Mouse (Mus musculus) intestine, embryonic 14.5 days (tissue): ENCODE data around the gene Lipt1. TPM values are rescaled to one million over a fixed set of nuclear protein-coding genes. Genes with fewer than 3 reads are reported as not detected.

ENCODE experiments used
- ATAC-seq: fragments of 200-750 bp; cut with Nextera tagmentation; replicated peaks from 2 replicates; pipeline ENCODE4 v1.8.0; 2017; ENCODE audit warnings: low read depth, moderate number of reproducible peaks, moderate TSS enrichment, moderate library complexity; ENCODE audit not compliant: low FRiP score, low TSS enrichment
- DNase-seq: peaks from one replicate; pipeline ENCODE4 v3.0.0-alpha.2; 2018; ENCODE audit warnings: low spot score
- H3K27ac ChIP-seq: fragments of 300-500 bp; sonication (generic); 2 replicates; pipeline ENCODE4 v1.5.1; 2014; ENCODE audit warnings: low read depth, mild to moderate bottlenecking, control low read depth
- H3K27me3 ChIP-seq: fragments of 300-500 bp; sonication (generic); replicated peaks from 2 replicates; pipeline ENCODE4 v1.6.1; 2014; ENCODE audit warnings: low read length, control low read depth; ENCODE audit not compliant: control insufficient read depth, insufficient read depth
- H3K36me3 ChIP-seq: fragments of 300-500 bp; sonication (generic); 2 replicates; pipeline ENCODE4 v1.6.1; 2014; ENCODE audit warnings: low read length, control low read depth; ENCODE audit not compliant: control insufficient read depth, insufficient read depth
- H3K4me1 ChIP-seq: fragments of 300-500 bp; sonication (generic); replicated peaks from 2 replicates; pipeline ENCODE4 v1.6.1; 2014; ENCODE audit warnings: low read length, control low read depth, mixed read lengths; ENCODE audit not compliant: control insufficient read depth, insufficient read depth
- H3K4me2 ChIP-seq: fragments of 300-500 bp; sonication (generic); 2 replicates; pipeline ENCODE4 v1.6.1; 2014; ENCODE audit warnings: low read length
- H3K4me3 ChIP-seq: fragments of 300-500 bp; sonication (generic); 2 replicates; pipeline ENCODE4 v1.5.1; 2014; ENCODE audit warnings: low read depth, low read length, control low read depth, mixed read lengths
- H3K9ac ChIP-seq: fragments of 300-500 bp; sonication (generic); 2 replicates; pipeline ENCODE4 v1.6.1; 2014; ENCODE audit warnings: mild to moderate bottlenecking, low read length
- H3K9me3 ChIP-seq: fragments of 300-500 bp; sonication (generic); 2 replicates; pipeline ENCODE4 v1.6.1; 2016; ENCODE audit warnings: low read length, control low read depth; ENCODE audit not compliant: control insufficient read depth
- WGBS: fragments of 180-500 bp; shearing (Covaris S2); extraction: QIAGEN DNeasy Blood & Tissue Kit; methylation state at CpG from one replicate; pipeline ENCODE4 v1.1.7; 2014; 5-methylcytosine and 5-hydroxymethylcytosine counted together
- polyA plus RNA-seq: library from polyadenylated mRNA; unstranded; fragments of >200 nt; fragmentation: Nextera tagmentation; extraction: Ambion mirVana; gene quantifications from 2 replicates; pipeline ENCODE4 v1.2.1, GENCODE M21; 2014

The Lipt1 gene
- polyA plus RNA-seq, 1 experiment from 2014 or later, result 9.6 TPM

DNA sequence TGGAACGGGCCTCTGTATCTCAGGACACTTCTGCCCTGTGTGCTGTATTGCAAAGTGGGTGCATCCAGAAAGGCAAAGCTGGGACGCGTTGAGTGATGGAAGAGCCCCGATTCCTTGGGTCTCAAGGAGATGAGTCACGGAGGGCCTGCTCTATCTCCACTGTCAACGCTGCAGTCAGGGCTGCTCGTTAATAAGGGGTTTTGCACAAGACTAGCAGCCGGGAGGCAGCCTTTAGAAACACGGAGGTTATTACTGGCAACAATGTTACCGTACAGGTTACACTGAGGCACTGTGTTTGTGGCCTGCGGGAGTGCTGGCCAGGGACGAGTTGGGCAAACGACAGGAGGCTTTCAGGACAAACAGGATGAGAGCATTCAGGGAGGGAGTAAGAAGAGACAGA is 46.1 kb downstream of the Lipt1 start:
- H3K27ac ChIP-seq, result no peak overlapping the region
- H3K9me3 ChIP-seq, result no peaks in the 10 kb centered on the region
- no peaks in the 10 kb centered on the region for H3K4me1 ChIP-seq
- no peaks in the 10 kb centered on the region for H3K27me3 ChIP-seq
- no peaks in the 10 kb centered on the region for H3K36me3 ChIP-seq
- H3K4me3 ChIP-seq, result no peak overlapping the region
- no peak overlapping the region for H3K4me2 ChIP-seq
- no peak for DNase-seq
- WGBS, result 48% methylated on average over 13 of the region's 13 CpGs
- ATAC-seq, result no peak
- H3K9ac ChIP-seq, result no peak overlapping the region

DNA sequence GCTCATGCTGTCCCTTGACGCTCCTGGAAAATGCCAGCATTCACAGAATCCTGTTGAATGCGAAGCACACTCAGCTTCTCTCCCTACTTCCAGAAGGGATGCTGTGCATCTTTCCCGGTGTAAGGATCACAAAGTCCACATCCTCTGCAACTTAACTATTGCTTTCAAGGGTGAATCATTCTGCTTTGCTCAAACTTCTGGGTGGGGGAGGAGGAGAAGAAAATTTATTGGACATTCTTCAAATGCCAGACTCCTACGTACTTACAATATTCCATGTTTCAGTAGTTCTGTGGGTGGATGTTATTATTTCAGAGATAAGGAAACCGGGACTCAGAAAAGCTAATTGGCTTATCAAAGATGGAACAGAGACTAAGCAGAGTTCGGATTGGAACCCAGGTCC is 46.6 kb downstream of the Lipt1 start:
- no peaks in the 10 kb centered on the region for H3K36me3 ChIP-seq
- H3K4me3 ChIP-seq, result no peak overlapping the region
- ATAC-seq (no peak), DNase-seq (no peak)
- H3K27me3 ChIP-seq, result no peaks in the 10 kb centered on the region
- H3K4me2 ChIP-seq, result no peak overlapping the region
- 49% methylated on average over 6 of the region's 6 CpGs for WGBS
- no peaks in the 10 kb centered on the region for H3K4me1 ChIP-seq
- H3K9me3 ChIP-seq, result no peaks in the 10 kb centered on the region
- no peak overlapping the region for H3K27ac ChIP-seq
- H3K9ac ChIP-seq, result no peak overlapping the region

DNA sequence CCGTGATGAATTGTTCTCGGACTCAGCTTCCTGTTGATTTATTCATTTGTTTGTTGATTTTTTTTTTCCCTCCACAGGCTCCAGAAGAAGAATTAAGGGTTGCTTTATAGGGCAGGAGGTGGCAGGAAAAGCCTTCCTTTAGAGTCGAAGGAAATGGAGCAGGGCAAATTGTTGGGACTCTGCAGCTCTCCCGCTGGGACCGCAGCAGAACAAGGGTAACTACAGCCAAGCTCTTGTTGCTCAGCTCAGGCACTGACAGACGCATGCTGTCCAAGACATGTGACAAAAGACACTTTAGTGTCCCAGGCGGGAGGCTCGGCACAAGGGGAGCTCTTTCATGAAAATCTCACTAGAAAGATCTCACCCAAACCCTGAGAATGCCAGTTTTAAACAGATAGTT is 51.0 kb downstream of the Lipt1 start:
- no peaks in the 10 kb centered on the region for H3K27me3 ChIP-seq
- H3K4me2 ChIP-seq, result no peak overlapping the region
- no peak overlapping the region for H3K9ac ChIP-seq
- ATAC-seq (no peak), DNase-seq (no peak)
- no peaks in the 10 kb centered on the region for H3K4me1 ChIP-seq
- H3K4me3 ChIP-seq, result no peak overlapping the region
- WGBS, result 64% methylated on average over 8 of the region's 8 CpGs
- H3K9me3 ChIP-seq, result no peaks in the 10 kb centered on the region
- no peaks in the 10 kb centered on the region for H3K36me3 ChIP-seq
- H3K27ac ChIP-seq, result no peak overlapping the region

Other genes starting within 250 kb of the Lipt1 start
- 11.8 and 12.6 TPM in 2 replicates for gene 2010300C02Rik, start 151.7 kb upstream of the Lipt1 start, polyA plus RNA-seq
- 4.9 and 5.2 TPM in 2 replicates for gene Tsga10, start 5.3 kb upstream of the Lipt1 start, polyA plus RNA-seq
- gene Mitd1, start 18.7 kb downstream of the Lipt1 start, polyA plus RNA-seq, result 29.1 and 30.6 TPM in 2 replicates
- 269 and 295 TPM in 2 replicates for gene Mrpl30, start 18.7 kb downstream of the Lipt1 start, polyA plus RNA-seq
- not detected in 2 replicates for gene Lyg2, start 44.8 kb downstream of the Lipt1 start, polyA plus RNA-seq
- gene Lyg1, start 86.0 kb downstream of the Lipt1 start, polyA plus RNA-seq, result not detected in 2 replicates
- 135 and 138 TPM in 2 replicates for gene Txndc9, start 126.2 kb downstream of the Lipt1 start, polyA plus RNA-seq
- gene Eif5b, start 126.3 kb downstream of the Lipt1 start, polyA plus RNA-seq, result 25.7 and 27.1 TPM in 2 replicates